Mouse (Mus musculus) bone marrow macrophage, adult 2 months (primary cell): ENCODE measurements at regions not wholly inside any gene's neighbourhood (a gene's known extent, or its start where the extent isn't known, plus 50 kb on each side); places are given as distances from the start of the nearest gene placed in this dataset.

ENCODE experiments used
- CTCF ChIP-seq: IDR thresholded peaks from 2 replicates; pipeline ENCODE4 v1.5.1; 2012; ENCODE audit warnings: low read depth, mild to moderate bottlenecking, low read length, moderate library complexity
- POLR2A ChIP-seq: IDR thresholded peaks from 2 replicates; pipeline ENCODE4 v1.6.1; 2012; ENCODE audit warnings: mild to moderate bottlenecking, low read depth, low read length, borderline replicate concordance

- no peak for TF ChIP-seq POLR2A
- TF ChIP-seq CTCF: no peak
Observed at GRCm38 (mm10) chr8:56392626-56393025, 98.2 kb downstream of the Hpgd start.
